Mouse (Mus musculus) ES-E14 (cell line): ENCODE results near the gene Trim60.

Experiments used
- CHD2 ChIP-seq: IDR thresholded peaks from 2 replicates; pipeline ENCODE4 v1.6.1; 2014; ENCODE audit warnings: mild to moderate bottlenecking, low read depth, low read length, inconsistent platforms
- MAFK ChIP-seq: IDR thresholded peaks from 2 replicates; pipeline ENCODE4 v1.6.1; 2014; ENCODE audit warnings: mild to moderate bottlenecking, low read depth, low read length, inconsistent platforms; ENCODE audit not compliant: insufficient read depth

DNA sequence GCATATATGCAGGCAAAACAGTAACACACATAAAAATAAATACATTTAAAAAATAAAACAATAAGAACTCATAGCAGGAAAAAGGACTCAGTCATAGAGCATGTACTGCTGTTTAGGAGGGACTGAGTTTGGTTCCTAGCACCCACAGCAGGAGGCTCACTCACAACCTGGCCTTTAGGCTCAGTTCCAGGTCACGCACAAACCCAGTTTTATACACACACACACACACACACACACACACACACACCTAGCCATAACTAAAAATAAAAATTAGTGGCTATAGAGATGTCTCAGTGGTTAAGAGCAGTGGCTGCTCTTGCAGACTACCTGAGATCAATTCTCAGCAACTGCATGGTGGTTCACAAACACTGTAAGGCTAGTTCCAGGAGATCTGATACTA, 13.7 kb upstream of the Trim60 start:
- TF ChIP-seq CHD2 (no peak), MAFK (no peak)
